ENCODE assay signal across 11 mouse cellular contexts in genomic region chr5:33937230-33937629, GRCm38 (mm10). TPM values are rescaled to one million over a fixed set of nuclear protein-coding genes. Genes with fewer than 3 reads are reported as not detected.
DNase-seq lines count a peak whose midpoint lies in the region; ATAC-seq and TF ChIP-seq lines count a peak whose summit lies in the region.
"Had no signal": no experiment of that assay in that cellular context is flagged by ENCODE, and none has a peak within 500 bp of the region (broad histone marks: within the 10 kb centered on the region; RNA-seq: fewer than 3 reads in every experiment).

No protein-coding gene starts in this region.

- no peak for ATAC-seq in forebrain, embryonic 12.5 days (ENCODE audit: low FRiP score)

- peak overlapping the region; percentile 61 for H3K4me2 ChIP-seq in forebrain, embryonic 12.5 days

- no peak for TF ChIP-seq CTCF in layer of hippocampus, adult 2 months (conservative IDR thresholded peaks at IDR 0.05)

- H3K4me1 ChIP-seq in forebrain, embryonic 12.5 days = peaks cover 33% of the 10 kb centered on the region
- H3K4me1 ChIP-seq in limb, embryonic 10.5 days = peaks cover 19% of the 10 kb centered on the region

- WGBS in forebrain, embryonic 12.5 days = 100% methylated on average over 2 of the region's 2 CpGs
- 97% methylated on average over 2 of the region's 2 CpGs for WGBS in limb, embryonic 10.5 days

- no peaks in the 10 kb centered on the region for H3K27me3 ChIP-seq in forebrain, embryonic 12.5 days
- no peaks in the 10 kb centered on the region for H3K27me3 ChIP-seq in limb, embryonic 10.5 days (ENCODE audit: low read depth, poor library complexity, severe bottlenecking)

- H3K27ac ChIP-seq in layer of hippocampus, adult 2 months = no peak overlapping the region
- H3K27ac ChIP-seq in forebrain, embryonic 12.5 days = no peak overlapping the region
- no peak overlapping the region; the same call in 1 of the 2 replicates for H3K27ac ChIP-seq in limb, embryonic 10.5 days

- H3K36me3 ChIP-seq in forebrain, embryonic 12.5 days (replicated peaks) = peaks cover 4% of the 10 kb centered on the region; the same call in 1 of the 2 replicates
- peaks cover 45% of the 10 kb centered on the region for H3K36me3 ChIP-seq in limb, embryonic 10.5 days

- no peak for DNase-seq in layer of hippocampus, adult 2 months (ENCODE audit: low spot score in 2 of 2)
- no peak for DNase-seq in layer of hippocampus, postnatal 10 days (ENCODE audit: low spot score in 2 of 2)
- no peak for DNase-seq in limb, embryonic 10.5 days (ENCODE audit: low spot score)
- DNase-seq in naive thymus-derived CD4-positive, alpha-beta T cell, adult 2 months (ENCODE audit: low read depth) = peak; percentile 11
- DNase-seq in embryo, embryonic 9.5 days (ENCODE audit: extremely low spot score) = no peak
- DNase-seq in spleen, adult 18-20 months = no peak
- no peak for DNase-seq in testis, postnatal 14 days (ENCODE audit: low spot score)
- DNase-seq: cerebellum, adult 2 months; kidney, adult 2 months; thymus, adult 2 months had no signal

- H3K9ac ChIP-seq in forebrain, embryonic 12.5 days = no peak overlapping the region

- H3K9me3 ChIP-seq in forebrain, embryonic 12.5 days = peaks cover 13% of the 10 kb centered on the region; the same call in 1 of the 2 replicates
- H3K9me3 ChIP-seq in limb, embryonic 10.5 days (replicated peaks) = peaks cover 9% of the 10 kb centered on the region; the same call in 1 of the 2 replicates

- H3K4me3 ChIP-seq in layer of hippocampus, adult 2 months = peak overlapping the region; percentile 84; the same call in 1 of the 2 replicates
- peak overlapping the region; percentile 83; the same call in 1 of the 2 replicates for H3K4me3 ChIP-seq in forebrain, embryonic 12.5 days (replicated peaks)
- H3K4me3 ChIP-seq in limb, embryonic 10.5 days = peak overlapping the region; percentile 93

RNA-seq across cellular contexts. Expression of gene Nelfa, which starts 1.0 kb away (rescaled TPM):
- 10 to 100 TPM; 19.5 to 22.5 TPM for total RNA-seq in layer of hippocampus, adult 2 months (2021)
- 10 to 100 TPM; 18.6 to 20.1 TPM for total RNA-seq in layer of hippocampus, postnatal 10 days (2021)
- polyA plus RNA-seq in forebrain, embryonic 12.5 days (2016; fragmentation: Nextera tagmentation; extraction: Ambion mirVana) = 63.7 and 73.8 TPM in 2 replicates
- 90.5 and 93.8 TPM in 2 replicates for polyA plus RNA-seq in limb, embryonic 10.5 days (2016; fragmentation: Nextera tagmentation; extraction: Ambion mirVana)

RNA-seq across cellular contexts. Expression of gene Gm1673, which starts 46.0 kb away (rescaled TPM):
- total RNA-seq in layer of hippocampus, adult 2 months (2021) = 10 to 100 TPM; 57.5 to 58.0 TPM
- 100 to 1,000 TPM; 127 to 160 TPM for total RNA-seq in layer of hippocampus, postnatal 10 days (2021)
- polyA plus RNA-seq in forebrain, embryonic 12.5 days (2016; fragmentation: Nextera tagmentation; extraction: Ambion mirVana) = 387 and 405 TPM in 2 replicates
- 174 TPM in 2 replicates for polyA plus RNA-seq in limb, embryonic 10.5 days (2016; fragmentation: Nextera tagmentation; extraction: Ambion mirVana)

RNA-seq across cellular contexts. Expression of gene Nat8l, which starts 58.6 kb away (rescaled TPM):
- total RNA-seq in layer of hippocampus, adult 2 months (2021) = 100 to 1,000 TPM; 139 to 141 TPM
- total RNA-seq in layer of hippocampus, postnatal 10 days (2021) = 10 to 100 TPM; 60.2 to 65.0 TPM
- polyA plus RNA-seq in forebrain, embryonic 12.5 days (2016; fragmentation: Nextera tagmentation; extraction: Ambion mirVana) = 2.4 and 3.1 TPM in 2 replicates
- 0.15 and 0.18 TPM in 2 replicates for polyA plus RNA-seq in limb, embryonic 10.5 days (2016; fragmentation: Nextera tagmentation; extraction: Ambion mirVana)
